Mouse (Mus musculus): ENCODE data around the gene Igsf9. TPM values are rescaled to one million over a fixed set of nuclear protein-coding genes. Genes with fewer than 3 reads are reported as not detected.

The Igsf9 gene
- total and polyA plus RNA-seq, 3 experiments = 2.7 to 6.5 (median 6.0) TPM

GRCm38 (mm10) chr1:172472909-172473308, 8.7 kb upstream of the Igsf9 start:
- dilution Hi-C loops (cut with MboI; ENCODE audit: extremely low pct_ligation_motif_present, extremely low pct_unique_long_range_greater_than_20kb, low sequenced_read_pairs) (no loop called here), in situ Hi-C loops (cut with MboI; ENCODE audit: low pct_ligation_motif_present, low pct_unique_long_range_greater_than_20kb, low sequenced_read_pairs) (no loop called here)
- H3K79me2 ChIP-seq (replicated peaks; ENCODE audit: control insufficient read depth, extremely low read depth, insufficient read depth, poor library complexity, severe bottlenecking) = no peaks in the 10 kb centered on the region
- H3K27ac ChIP-seq (ENCODE audit: insufficient read depth, low read depth) = no peak overlapping the region
- peaks cover 25 to 42% of the 10 kb centered on the region in 2 experiments for H3K4me1 ChIP-seq (ENCODE audit: control insufficient read depth in 1 of 2, insufficient read depth in 2 of 2)
- TF ChIP-seq RCOR1 (conservative IDR thresholded peaks at IDR 0.05; ENCODE audit: low read depth, low read length) (no peak), ZNF384 (IDR thresholded peaks at IDR 0.05; ENCODE audit: low read depth, low read length) (peak; percentile 60), SMC3 (IDR thresholded peaks at IDR 0.05; ENCODE audit: low read depth, low read length) (no peak), USF1 (IDR thresholded peaks at IDR 0.05; ENCODE audit: low read depth, low read length) (no peak), NELFE (IDR thresholded peaks at IDR 0.05; ENCODE audit: low read depth, low read length) (no peak), CTCF (conservative IDR thresholded peaks at IDR 0.05 in 1 of 2, IDR thresholded peaks at IDR 0.05 in 1 of 2; ENCODE audit: low read depth in 2 of 2, low read length in 2 of 2) (no peak), E2F4 (IDR thresholded peaks at IDR 0.05; ENCODE audit: insufficient replicate concordance, low read depth, low read length) (no peak), ZMIZ1 (IDR thresholded peaks at IDR 0.05; ENCODE audit: low read depth, low read length) (no peak), EP300 (IDR thresholded peaks at IDR 0.05; ENCODE audit: low read length) (peak; percentile 70), ELF1 (IDR thresholded peaks at IDR 0.05; ENCODE audit: low read depth, low read length) (no peak), NRF1 (IDR thresholded peaks at IDR 0.05; ENCODE audit: low read depth, low read length) (no peak), CHD1 (IDR thresholded peaks at IDR 0.05; ENCODE audit: low read depth, low read length) (no peak), MXI1 (IDR thresholded peaks at IDR 0.05; ENCODE audit: low read depth, low read length) (no peak), IRF4 (IDR thresholded peaks at IDR 0.05; ENCODE audit: low read depth, low read length) (peak; percentile 74), ETS1 (conservative IDR thresholded peaks at IDR 0.05; ENCODE audit: low read depth, low read length) (peak; percentile 13; the same call in 1 of the 2 replicates), RAD21 (IDR thresholded peaks at IDR 0.05; ENCODE audit: low read depth, low read length) (no peak), MYC (IDR thresholded peaks at IDR 0.05; ENCODE audit: low read depth, low read length) (0 out of 2 replicates have a peak, but pooled peaks have one; percentile 11), MEF2A (IDR thresholded peaks at IDR 0.05; ENCODE audit: borderline replicate concordance, low read depth, low read length) (peak; percentile 56; the same call in 1 of the 2 replicates), SIN3A (IDR thresholded peaks at IDR 0.05; ENCODE audit: low read length) (no peak), PAX5 (IDR thresholded peaks at IDR 0.05; ENCODE audit: low read length) (no peak), ZC3H11A (IDR thresholded peaks at IDR 0.05; ENCODE audit: low read depth, low read length) (no peak)
- peaks cover 0 to 12% of the 10 kb centered on the region in 2 experiments for H3K36me3 ChIP-seq (replicated peaks in 1 of 2; ENCODE audit: control insufficient read depth in 1 of 2, insufficient read depth in 1 of 2, low read length in 1 of 2)
- H3K9ac ChIP-seq (ENCODE audit: insufficient read depth, low read depth) = no peak overlapping the region
- no peak overlapping the region for H3K4me2 ChIP-seq (ENCODE audit: insufficient read depth, low read depth, poor library complexity, severe bottlenecking)
- H3K27me3 ChIP-seq (replicated peaks) = no peaks in the 10 kb centered on the region
- peaks cover 4% of the 10 kb centered on the region for H3K9me3 ChIP-seq (replicated peaks; ENCODE audit: low read length)
- no peak for DNase-seq (ENCODE audit: extremely low read depth)
- no peak overlapping the region for H3K4me3 ChIP-seq (replicated peaks in 1 of 3; ENCODE audit: low read depth in 2 of 3, low read length in 2 of 3, poor library complexity in 1 of 3)

- no peak for DNase-seq (ENCODE audit: extremely low read depth)
- in situ Hi-C loops (cut with MboI; ENCODE audit: low pct_ligation_motif_present, low pct_unique_long_range_greater_than_20kb, low sequenced_read_pairs) = no loop called here
Measured at GRCm38 (mm10) chr1:172474196-172474595, 7.4 kb upstream of the Igsf9 start.

More at GRCm38 (mm10) chr1:172474196-172474595, 7.4 kb upstream of the Igsf9 start:
- Histone ChIP-seq H3K9me3 (replicated peaks; ENCODE audit: low read length) (peaks cover 4% of the 10 kb centered on the region), H3K36me3 (replicated peaks in 1 of 2; ENCODE audit: control insufficient read depth in 1 of 2, insufficient read depth in 1 of 2, low read length in 1 of 2) (peaks cover 0 to 23% of the 10 kb centered on the region in 2 experiments), H3K9ac (ENCODE audit: insufficient read depth, low read depth) (no peak overlapping the region), H3K27me3 (replicated peaks) (no peaks in the 10 kb centered on the region), H3K4me1 (ENCODE audit: control insufficient read depth in 1 of 2, insufficient read depth in 2 of 2) (peaks cover 25 to 42% of the 10 kb centered on the region in 2 experiments), H3K27ac (ENCODE audit: insufficient read depth, low read depth) (no peak overlapping the region), H3K4me2 (ENCODE audit: insufficient read depth, low read depth, poor library complexity, severe bottlenecking) (no peak overlapping the region), H3K4me3 (replicated peaks in 1 of 3; ENCODE audit: low read depth in 2 of 3, low read length in 2 of 3, poor library complexity in 1 of 3) (no peak overlapping the region), H3K79me2 (replicated peaks; ENCODE audit: control insufficient read depth, extremely low read depth, insufficient read depth, poor library complexity, severe bottlenecking) (no peaks in the 10 kb centered on the region)
- dilution Hi-C loops (cut with MboI; ENCODE audit: extremely low pct_ligation_motif_present, extremely low pct_unique_long_range_greater_than_20kb, low sequenced_read_pairs) = no loop called here
- no peak for TF ChIP-seq MAX (IDR thresholded peaks at IDR 0.05; ENCODE audit: low read length)
- no peak for TF ChIP-seq MEF2A (IDR thresholded peaks at IDR 0.05; ENCODE audit: borderline replicate concordance, low read depth, low read length)
- no peak for TF ChIP-seq EP300 (IDR thresholded peaks at IDR 0.05; ENCODE audit: low read length)
- no peak for TF ChIP-seq JUN (IDR thresholded peaks at IDR 0.05; ENCODE audit: insufficient read depth, low read depth, low read length)
- TF ChIP-seq BHLHE40 (IDR thresholded peaks at IDR 0.05; ENCODE audit: low read depth, low read length) = no peak
- no peak for TF ChIP-seq CHD1 (IDR thresholded peaks at IDR 0.05; ENCODE audit: low read depth, low read length)
- no peak for TF ChIP-seq E2F4 (IDR thresholded peaks at IDR 0.05; ENCODE audit: insufficient replicate concordance, low read depth, low read length)
- TF ChIP-seq POLR2A (IDR thresholded peaks at IDR 0.05; ENCODE audit: low read depth, low read length) = no peak
- TF ChIP-seq USF2 (conservative IDR thresholded peaks at IDR 0.05; ENCODE audit: low read depth, low read length) = no peak

Measured in CH12.LX (cell line).